Mouse (Mus musculus) mouse trophoblast stem cell (cell line): ENCODE data around the gene Zdhhc25.

ENCODE experiments used
- in situ Hi-C, 2 experiments: fragments of 300-500 bp; cut with MseI, MboI; formaldehyde crosslinking; loops; 2 replicates in 1 of 2; 3 replicates in 1 of 2; pipeline ENCODE4 v1.15.1; 2025

The Zdhhc25 gene

GRCm38 (mm10) chr15:88600002-88600401, at the start of gene Zdhhc25:
Gene Zdhhc25, plus strand, starts transcription at chr15:88600302.
- in situ Hi-C loops, result no loop called here

DNA sequence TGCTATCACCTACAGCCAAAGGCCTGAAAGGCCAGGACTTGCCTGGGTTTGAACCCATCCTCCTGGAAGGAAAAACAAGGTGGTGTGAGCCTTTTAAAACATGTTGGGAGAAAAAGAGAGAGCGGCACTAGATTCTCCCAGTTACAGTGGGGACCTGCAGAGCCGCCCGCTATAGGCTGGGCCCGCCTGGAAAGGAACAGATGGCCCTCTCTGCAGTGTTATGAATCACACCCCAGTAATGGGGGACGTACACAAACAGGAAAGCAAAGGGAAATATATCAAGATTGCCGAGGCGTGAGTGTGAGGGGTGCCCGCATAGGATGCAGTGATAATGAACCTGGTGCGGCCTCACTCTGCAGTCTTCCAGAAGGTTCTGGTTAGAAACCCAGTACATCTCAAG, 47.2 kb upstream of the Zdhhc25 start:
- in situ Hi-C loops, result no loop called here

GRCm38 (mm10) chr15:88555476-88555875, 44.6 kb upstream of the Zdhhc25 start:
- in situ Hi-C loops, result no loop called here

GRCm38 (mm10) chr15:88560637-88561036, 39.5 kb upstream of the Zdhhc25 start:
- in situ Hi-C loops, result no loop called here

DNA sequence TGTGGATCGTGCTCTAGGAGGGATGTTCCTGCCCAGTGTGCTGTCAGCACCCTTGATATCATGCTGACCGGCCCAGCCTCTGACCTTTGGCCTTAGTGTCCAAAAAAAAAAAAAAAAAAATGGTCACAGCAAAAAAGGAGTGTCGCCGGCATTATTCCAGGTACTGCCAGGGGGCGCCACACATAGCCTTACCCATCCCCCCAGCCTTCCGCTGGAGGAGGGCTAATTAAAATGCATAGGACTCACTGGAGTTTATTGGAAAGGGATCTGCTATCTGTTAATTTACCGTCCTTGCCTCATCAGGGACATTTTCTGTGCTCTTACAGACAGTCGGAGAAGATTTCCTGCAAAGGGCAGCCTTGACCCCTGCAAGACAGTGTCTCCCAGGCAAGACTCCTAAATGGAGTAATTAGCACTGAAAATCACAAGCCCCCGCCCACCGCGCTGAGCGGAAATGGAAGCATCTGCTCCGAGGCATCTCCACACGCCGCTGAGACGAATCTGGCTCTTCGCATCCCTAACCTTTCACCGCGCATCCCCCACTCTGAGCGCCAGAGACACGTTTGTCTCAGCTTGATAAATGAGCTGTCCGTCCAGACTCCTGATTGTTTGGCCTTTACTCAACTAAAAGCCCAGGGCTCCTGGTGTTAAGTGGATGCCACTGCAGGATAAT, 38.9 kb upstream of the Zdhhc25 start:
- in situ Hi-C loops, result no loop called here

- in situ Hi-C loops, result no loop called here
These were observed 34.8 kb upstream of the Zdhhc25 start for GRCm38 (mm10) chr15:88565307-88565706.

DNA sequence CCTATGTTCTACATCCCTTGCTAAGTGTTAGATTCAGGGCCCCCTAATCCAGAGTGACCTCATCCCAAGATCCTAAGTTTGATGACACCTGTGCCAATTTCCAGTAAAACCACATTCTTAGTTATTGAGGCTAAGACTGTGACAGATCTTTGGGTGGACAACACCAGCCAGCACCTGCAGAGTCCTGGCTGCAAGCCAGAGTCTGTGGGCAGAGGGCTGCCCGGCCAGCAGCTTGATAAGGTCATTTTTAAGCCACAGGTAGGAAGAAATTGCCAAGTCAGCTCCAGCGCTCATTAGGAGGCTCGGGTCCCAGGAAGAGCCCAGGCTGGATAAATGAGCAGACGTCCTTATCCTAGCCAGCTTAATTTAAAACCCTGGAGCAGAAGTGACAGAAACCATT, 34.3 kb upstream of the Zdhhc25 start:
- in situ Hi-C loops, result no loop called here

- in situ Hi-C loops, result no loop called here
These were observed 29.4 kb upstream of the Zdhhc25 start for GRCm38 (mm10) chr15:88570697-88571096.

DNA sequence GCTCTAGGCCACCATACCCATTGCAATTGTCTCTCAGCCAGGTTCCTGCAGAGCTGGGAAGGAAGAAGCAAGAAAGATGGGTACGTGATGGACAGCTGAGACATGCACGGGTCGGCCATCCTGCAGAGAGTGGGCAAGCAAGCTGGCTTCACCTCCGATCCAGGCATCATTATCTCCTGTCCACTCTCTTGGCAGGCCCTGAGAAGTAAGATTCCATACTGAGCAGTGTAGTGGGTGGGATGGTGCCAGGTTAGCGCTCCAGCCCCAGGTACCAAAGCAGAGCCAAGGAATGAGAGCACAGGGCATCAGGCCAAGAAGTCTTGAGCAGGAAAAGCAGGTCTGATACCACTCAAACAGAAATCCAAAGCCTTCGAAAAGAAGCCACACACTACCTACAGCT, 20.6 kb upstream of the Zdhhc25 start:
- in situ Hi-C loops, result no loop called here

GRCm38 (mm10) chr15:88602496-88602895, 2.4 kb downstream of the Zdhhc25 start:
- in situ Hi-C loops, result no loop called here

GRCm38 (mm10) chr15:88603091-88603732, 3.1 kb downstream of the Zdhhc25 start:
- in situ Hi-C loops, result no loop called here

DNA sequence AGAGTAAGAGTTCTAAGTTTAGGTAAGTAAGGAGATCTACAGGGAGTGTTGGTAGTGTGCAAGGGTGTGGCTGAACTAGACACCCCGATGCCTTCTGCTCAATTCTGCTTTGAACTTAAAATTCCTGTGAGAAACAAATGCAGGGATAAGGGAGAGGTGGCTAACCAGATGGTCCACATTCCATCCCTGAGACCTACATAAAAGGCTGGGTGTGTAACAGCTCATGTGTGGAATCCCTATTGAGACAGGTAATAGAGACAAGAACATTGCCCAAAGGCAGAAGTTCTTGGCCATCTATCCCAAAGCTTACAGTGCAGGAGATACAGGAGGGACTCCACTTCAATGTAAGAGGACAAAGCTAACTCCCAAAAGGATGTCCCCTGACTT, 3.6 kb downstream of the Zdhhc25 start:
- in situ Hi-C loops, result no loop called here

DNA sequence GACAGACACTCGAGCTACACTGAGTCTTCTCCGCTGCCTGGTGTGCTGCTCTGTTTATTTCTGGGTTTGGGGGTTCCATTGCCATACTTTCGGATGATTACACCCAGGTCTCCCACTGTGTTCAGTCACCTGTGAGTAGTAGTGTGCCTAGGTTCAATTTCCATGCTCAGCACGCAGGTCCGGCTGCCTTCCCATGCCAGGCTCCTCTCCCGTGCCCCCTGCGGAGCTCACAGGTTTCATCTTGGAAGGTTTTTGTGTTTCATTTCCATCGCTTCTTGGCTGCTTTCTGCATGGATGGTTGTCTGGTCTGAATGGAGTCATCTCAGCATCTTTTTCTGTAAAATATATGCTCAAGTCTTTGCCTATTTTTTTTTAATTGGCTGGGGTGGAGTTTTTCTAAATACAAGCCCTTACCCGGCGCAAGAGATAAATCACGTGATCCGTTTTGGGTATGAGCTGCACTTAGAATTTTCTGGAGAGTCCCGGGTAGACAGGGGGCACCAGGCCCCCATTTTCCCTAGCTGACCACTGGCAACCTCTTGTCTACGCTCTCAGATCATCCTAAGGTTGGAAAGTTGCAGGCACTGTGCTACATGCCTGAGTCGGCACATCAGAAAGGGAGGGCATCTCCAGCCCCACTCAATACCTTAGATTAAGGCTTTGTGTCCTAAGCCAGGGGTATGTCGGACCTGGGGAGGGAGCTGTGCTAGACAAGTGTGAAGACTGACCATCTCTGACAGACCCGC, 4.7 kb downstream of the Zdhhc25 start:
- in situ Hi-C loops, result no loop called here

- in situ Hi-C loops, result no loop called here
These were observed 5.3 kb downstream of the Zdhhc25 start for GRCm38 (mm10) chr15:88605415-88605785.

DNA sequence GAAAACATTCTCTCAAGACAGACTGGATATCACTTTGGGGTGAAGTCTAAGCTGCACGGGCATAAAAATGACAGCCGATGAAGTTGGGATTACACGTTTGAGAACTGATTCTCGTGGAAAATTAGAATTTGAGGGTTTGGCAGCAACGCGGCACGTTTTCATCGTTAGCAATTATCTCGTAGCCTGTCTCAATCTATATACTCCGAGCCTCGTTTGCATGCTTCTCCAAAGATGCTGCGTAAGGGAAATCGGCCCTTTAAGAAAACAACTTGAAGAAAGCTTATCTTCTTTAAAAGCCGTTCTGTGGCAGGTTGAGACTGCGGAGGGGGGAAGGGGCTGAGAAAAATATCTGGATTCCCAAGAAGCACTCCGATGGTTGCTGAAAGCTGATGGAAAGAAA, 17.0 kb downstream of the Zdhhc25 start:
- in situ Hi-C loops, result no loop called here

- in situ Hi-C loops, result no loop called here
These were observed 18.1 kb downstream of the Zdhhc25 start for GRCm38 (mm10) chr15:88618008-88618773.

- in situ Hi-C loops, result no loop called here
These were observed 19.9 kb downstream of the Zdhhc25 start for GRCm38 (mm10) chr15:88620017-88620416.

DNA sequence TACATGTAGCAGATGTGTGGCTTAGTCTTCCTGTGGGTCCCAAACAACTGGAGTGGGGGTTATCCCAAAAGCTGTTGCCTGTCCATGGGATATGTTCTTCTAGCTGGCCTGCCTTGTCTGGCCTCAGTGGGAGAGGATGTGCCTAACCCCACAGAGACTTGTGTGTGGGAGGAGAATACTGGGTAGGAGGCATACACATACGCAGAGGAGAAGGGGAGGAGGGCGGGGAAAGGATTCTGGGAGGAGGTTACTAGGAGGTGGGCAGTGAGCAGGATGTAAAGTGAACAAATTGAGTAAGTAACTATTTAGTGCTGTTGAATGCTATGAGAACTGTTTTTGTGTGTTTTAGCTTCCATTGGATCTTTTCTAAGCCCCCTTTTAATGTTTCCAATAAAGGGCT, 23.8 kb downstream of the Zdhhc25 start:
- in situ Hi-C loops, result no loop called here

- in situ Hi-C loops, result loop anchor here (25.0 kb wide), 1 partner anchor 988 kb away; no protein-coding TSS in a partner anchor
These were observed 24.8 kb downstream of the Zdhhc25 start for GRCm38 (mm10) chr15:88624874-88625277.

DNA sequence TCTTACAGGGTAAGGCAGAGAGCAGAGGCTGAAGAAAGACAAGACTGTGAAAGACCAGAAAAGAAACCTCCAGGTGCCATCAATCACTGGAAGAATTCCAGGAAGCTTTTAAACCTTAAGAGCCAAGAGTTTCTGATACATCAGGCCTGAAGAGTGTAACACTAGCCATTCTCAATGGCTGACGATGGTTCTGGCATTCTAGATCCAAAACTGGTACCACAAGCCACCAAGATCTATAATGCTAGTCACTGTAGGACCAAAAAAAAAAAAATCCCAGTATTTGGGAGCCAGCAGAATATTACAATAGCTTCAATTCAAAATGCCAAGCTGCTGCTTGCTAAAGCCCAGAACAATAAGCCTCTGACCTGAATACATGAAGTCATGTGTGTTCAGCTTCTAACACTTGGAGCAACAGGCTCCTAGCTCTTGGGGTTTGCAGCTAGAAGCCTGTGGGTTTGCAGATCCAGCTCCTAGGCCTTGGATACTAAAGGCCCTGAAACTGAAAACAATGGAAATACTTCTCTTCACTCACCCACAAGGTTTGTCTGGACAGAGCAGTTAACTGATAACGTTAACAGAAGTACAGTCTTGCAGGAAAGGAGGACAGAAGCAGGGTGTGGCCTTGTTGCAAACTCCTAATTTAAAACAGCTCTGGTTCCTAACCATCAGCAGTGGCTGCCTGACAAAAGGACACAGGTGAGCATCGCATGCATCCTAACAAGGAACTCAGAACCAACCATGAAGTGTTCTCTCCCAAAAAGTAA, 25.4 kb downstream of the Zdhhc25 start:
- in situ Hi-C loops, result loop anchor here (25.0 kb wide), 1 partner anchor 988 kb away; no protein-coding TSS in a partner anchor

GRCm38 (mm10) chr15:88626886-88627488, 26.9 kb downstream of the Zdhhc25 start:
- in situ Hi-C loops, result loop anchor here (25.0 kb wide), 1 partner anchor 990 kb away; no protein-coding TSS in a partner anchor
